Mouse (Mus musculus) kidney, postnatal 0 days (tissue): ENCODE data around the gene Fance. TPM values are rescaled to one million over a fixed set of nuclear protein-coding genes. Genes with fewer than 3 reads are reported as not detected.
A peak's percentile ranks its signal among the peaks of the same experiment; 100 is the strongest.

Experiments used
- ATAC-seq: fragments of 200-750 bp; cut with Nextera tagmentation; replicated peaks from 2 replicates; pipeline ENCODE4 v1.8.0; 2017; ENCODE audit warnings: low read depth, moderate number of reproducible peaks, moderate TSS enrichment, moderate library complexity; ENCODE audit not compliant: low FRiP score
- DNase-seq: peaks from one replicate; pipeline ENCODE4 v3.0.0-alpha.2; 2016; ENCODE audit warnings: low spot score
- H3K27ac ChIP-seq: fragments of 300-500 bp; sonication (generic); 2 replicates; pipeline ENCODE4 v1.5.1; 2014; ENCODE audit warnings: mild to moderate bottlenecking
- H3K27me3 ChIP-seq: fragments of 300-500 bp; sonication (generic); 2 replicates; pipeline ENCODE4 v1.6.1; 2014; ENCODE audit warnings: low read length, mixed read lengths; ENCODE audit not compliant: insufficient read depth
- H3K36me3 ChIP-seq: fragments of 300-500 bp; sonication (generic); 2 replicates; pipeline ENCODE4 v1.6.1; 2014; ENCODE audit warnings: low read length, mixed read lengths; ENCODE audit not compliant: insufficient read depth
- H3K4me1 ChIP-seq: fragments of 300-500 bp; sonication (generic); replicated peaks from 2 replicates; pipeline ENCODE4 v1.6.1; 2014; ENCODE audit warnings: antibody characterized with exemption, low read length, mixed read lengths; ENCODE audit not compliant: insufficient read depth
- H3K4me2 ChIP-seq: fragments of 300-500 bp; sonication (generic); 2 replicates; pipeline ENCODE4 v1.6.1; 2014; ENCODE audit warnings: mild to moderate bottlenecking, low read length, moderate library complexity, mixed read lengths
- H3K4me3 ChIP-seq: fragments of 300-500 bp; sonication (generic); replicated peaks from 2 replicates; pipeline ENCODE4 v1.5.1; 2014; ENCODE audit warnings: low read depth, low read length
- H3K9ac ChIP-seq: fragments of 300-500 bp; sonication (generic); 2 replicates; pipeline ENCODE4 v1.6.1; 2014; ENCODE audit warnings: low read depth, low read length
- H3K9me3 ChIP-seq: fragments of 300-500 bp; sonication (generic); replicated peaks from 2 replicates; pipeline ENCODE4 v1.6.1; 2016; ENCODE audit warnings: low read length, inconsistent platforms, mixed read lengths
- CTCF ChIP-seq: IDR thresholded peaks from 2 replicates; pipeline ENCODE4 v1.5.1; 2016; ENCODE audit warnings: antibody characterized with exemption, low read depth, mild to moderate bottlenecking, moderate library complexity
- WGBS: fragments of 180-500 bp; shearing (Covaris S2); extraction: QIAGEN DNeasy Blood & Tissue Kit; methylation state at CpG from one replicate; pipeline ENCODE4 v1.1.7; 2014; 5-methylcytosine and 5-hydroxymethylcytosine counted together
- polyA plus RNA-seq: library from polyadenylated mRNA; unstranded; fragments of >200 nt; fragmentation: Nextera tagmentation; extraction: Ambion mirVana; gene quantifications from 2 replicates; pipeline ENCODE4 v1.2.1, GENCODE M21; 2015

Gene Fance
- polyA plus RNA-seq, 1 experiment from 2014 or later = 29.5 TPM

- Histone ChIP-seq H3K9ac (no peak overlapping the region), H3K9me3 (no peaks in the 10 kb centered on the region), H3K36me3 (peaks cover 17% of the 10 kb centered on the region), H3K4me3 (no peak overlapping the region), H3K27me3 (no peaks in the 10 kb centered on the region), H3K27ac (no peak overlapping the region), H3K4me2 (no peak overlapping the region), H3K4me1 (0 out of 2 replicates have a peak, but pooled peaks cover 9% of the 10 kb centered on the region)
- TF ChIP-seq CTCF = no peak
- ATAC-seq = no peak
- no peak for DNase-seq
- WGBS = 64% methylated on average over 17 of the region's 17 CpGs
Measured at GRCm38 (mm10) chr17:28294449-28295333, 18.6 kb upstream of the Fance start.

- H3K4me3 ChIP-seq = no peak overlapping the region
- H3K4me1 ChIP-seq = 0 out of 2 replicates have a peak, but pooled peaks cover 6% of the 10 kb centered on the region
- no peak for ATAC-seq
- H3K9ac ChIP-seq = no peak overlapping the region
- no peaks in the 10 kb centered on the region for H3K27me3 ChIP-seq
- no peak overlapping the region for H3K4me2 ChIP-seq
- H3K9me3 ChIP-seq = no peaks in the 10 kb centered on the region
- H3K36me3 ChIP-seq = peaks cover 17% of the 10 kb centered on the region
- DNase-seq = no peak
- TF ChIP-seq CTCF = no peak
- 93% methylated on average over 17 of the region's 17 CpGs for WGBS
- no peak overlapping the region for H3K27ac ChIP-seq
Measured at GRCm38 (mm10) chr17:28298888-28299287, 14.4 kb upstream of the Fance start.

GRCm38 (mm10) chr17:28299669-28300320 is 13.5 kb upstream of the Fance start:
- WGBS = 39% methylated on average over 10 of the region's 11 CpGs
- Histone ChIP-seq H3K4me2 (no peak overlapping the region), H3K9me3 (no peaks in the 10 kb centered on the region), H3K27me3 (no peaks in the 10 kb centered on the region), H3K36me3 (peaks cover 17% of the 10 kb centered on the region), H3K9ac (0 out of 2 replicates have a peak overlapping the region, but pooled peaks have one; percentile 18), H3K27ac (peak overlapping the region; percentile 31; the same call in 1 of the 2 replicates), H3K4me1 (0 out of 2 replicates have a peak, but pooled peaks cover 6% of the 10 kb centered on the region), H3K4me3 (no peak overlapping the region)
- 0 out of 2 replicates have a peak, but pooled peaks have one; percentile 8 for ATAC-seq
- no peak for DNase-seq
- TF ChIP-seq CTCF = no peak

GRCm38 (mm10) chr17:28300323-28300722 is 13.0 kb upstream of the Fance start:
- peak; percentile 29; the same call in 1 of the 2 replicates for ATAC-seq
- H3K4me3 ChIP-seq = no peak overlapping the region
- no peak overlapping the region for H3K9ac ChIP-seq
- 39% methylated on average over 9 of the region's 9 CpGs for whole genome bisulfite sequencing
- H3K27me3 ChIP-seq = no peaks in the 10 kb centered on the region
- peaks cover 17% of the 10 kb centered on the region for H3K36me3 ChIP-seq
- H3K4me1 ChIP-seq = 0 out of 2 replicates have a peak, but pooled peaks cover 6% of the 10 kb centered on the region
- H3K9me3 ChIP-seq = no peaks in the 10 kb centered on the region
- H3K27ac ChIP-seq = peak overlapping the region; percentile 31; the same call in 1 of the 2 replicates
- H3K4me2 ChIP-seq = no peak overlapping the region
- no peak for DNase-seq
- no peak for TF ChIP-seq CTCF

GRCm38 (mm10) chr17:28300850-28301249 is 12.5 kb upstream of the Fance start:
- H3K9ac ChIP-seq = no peak overlapping the region
- H3K4me2 ChIP-seq = no peak overlapping the region
- no peak overlapping the region for H3K4me3 ChIP-seq
- H3K27ac ChIP-seq = no peak overlapping the region
- peaks cover 17% of the 10 kb centered on the region for H3K36me3 ChIP-seq
- H3K4me1 ChIP-seq = 0 out of 2 replicates have a peak, but pooled peaks cover 6% of the 10 kb centered on the region
- WGBS = 61% methylated on average over 3 of the region's 3 CpGs
- DNase-seq (no peak), ATAC-seq (no peak)
- no peaks in the 10 kb centered on the region for H3K9me3 ChIP-seq
- H3K27me3 ChIP-seq = no peaks in the 10 kb centered on the region
- no peak for TF ChIP-seq CTCF

- Histone ChIP-seq H3K27me3 (no peaks in the 10 kb centered on the region), H3K4me2 (no peak overlapping the region), H3K4me1 (no peaks in the 10 kb centered on the region), H3K4me3 (no peak overlapping the region), H3K9ac (no peak overlapping the region), H3K9me3 (no peaks in the 10 kb centered on the region), H3K36me3 (no peaks in the 10 kb centered on the region), H3K27ac (no peak overlapping the region)
- WGBS = 63% methylated on average over 10 of the region's 10 CpGs
- no peak for ATAC-seq
- no peak for DNase-seq
- no peak for TF ChIP-seq CTCF
Measured at GRCm38 (mm10) chr17:28305172-28305571, 8.1 kb upstream of the Fance start.
